8 mouse cellular contexts compared by ENCODE assay signal in the genomic region with DNA sequence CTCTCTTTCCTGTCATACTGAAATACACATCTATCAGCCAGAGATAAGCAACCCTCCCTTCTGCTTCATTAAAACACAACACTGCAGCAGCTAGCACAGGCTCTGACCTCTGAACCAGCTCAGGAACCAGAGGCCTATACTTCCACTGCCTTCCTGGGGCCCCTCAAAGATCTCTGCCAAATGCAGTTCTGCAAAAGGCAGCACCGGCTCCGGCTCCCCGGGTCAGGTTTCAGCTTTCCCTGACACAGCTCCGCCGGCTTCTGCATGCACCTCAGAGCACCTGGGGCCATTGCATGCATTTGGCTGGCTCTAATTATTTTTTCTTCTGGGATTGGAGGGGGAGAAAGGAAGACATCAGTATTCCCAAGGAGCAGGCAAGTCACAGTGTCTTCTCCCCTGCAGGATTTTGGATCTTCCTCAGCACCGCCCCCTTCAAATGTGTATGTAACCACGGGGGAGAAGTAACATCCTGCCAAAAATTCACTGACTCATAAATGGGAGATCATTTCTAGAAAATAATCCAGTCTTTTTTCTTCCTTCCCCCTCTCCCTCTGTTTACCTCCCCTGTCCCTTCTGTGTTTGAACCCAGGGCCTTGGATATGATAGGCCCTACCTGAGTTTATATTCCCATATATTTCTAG.
DNase-seq lines count a peak whose midpoint lies in the region; ATAC-seq and TF ChIP-seq lines count a peak whose summit lies in the region.

No protein-coding gene starts in this region.

- no peaks in the 10 kb centered on the region for H3K9me3 ChIP-seq in forebrain, embryonic 10.5 days
- no peaks in the 10 kb centered on the region for H3K9me3 ChIP-seq in forebrain, embryonic 15.5 days
- H3K9me3 ChIP-seq in lung, postnatal 0 days (ENCODE audit: low read length), result no peaks in the 10 kb centered on the region
- no peaks in the 10 kb centered on the region for H3K9me3 ChIP-seq in intestine, embryonic 15.5 days
- no peaks in the 10 kb centered on the region for H3K9me3 ChIP-seq in midbrain, embryonic 10.5 days (replicated peaks)
- H3K9me3 ChIP-seq in forebrain, embryonic 14.5 days (replicated peaks; ENCODE audit: control insufficient read depth, low read length), result no peaks in the 10 kb centered on the region

- peaks cover 50% of the 10 kb centered on the region for H3K4me1 ChIP-seq in forebrain, embryonic 10.5 days
- peaks cover 9% of the 10 kb centered on the region for H3K4me1 ChIP-seq in forebrain, embryonic 15.5 days
- no peaks in the 10 kb centered on the region; the same call in 1 of the 2 replicates for H3K4me1 ChIP-seq in lung, postnatal 0 days (ENCODE audit: insufficient read depth, low read depth, low read length)
- H3K4me1 ChIP-seq in lung, adult 2 months (ENCODE audit: control insufficient read depth, insufficient read depth, low read length), result peaks cover 7% of the 10 kb centered on the region; the same call in 1 of the 2 replicates
- peaks cover 29% of the 10 kb centered on the region for H3K4me1 ChIP-seq in intestine, embryonic 15.5 days (replicated peaks)
- peaks cover 38% of the 10 kb centered on the region for H3K4me1 ChIP-seq in midbrain, embryonic 10.5 days
- H3K4me1 ChIP-seq in forebrain, embryonic 14.5 days (ENCODE audit: control insufficient read depth, insufficient read depth, low read length), result peaks cover 4% of the 10 kb centered on the region; the same call in 1 of the 2 replicates

- no peak overlapping the region for H3K4me2 ChIP-seq in forebrain, embryonic 15.5 days (replicated peaks)
- H3K4me2 ChIP-seq in lung, postnatal 0 days (replicated peaks; ENCODE audit: low read depth, low read length), result no peak overlapping the region
- H3K4me2 ChIP-seq in intestine, embryonic 15.5 days (replicated peaks), result peak overlapping the region; percentile 12
- no peak overlapping the region for H3K4me2 ChIP-seq in forebrain, embryonic 14.5 days (ENCODE audit: low read length)

- whole genome bisulfite sequencing in forebrain, embryonic 10.5 days, result 25% methylated on average over 7 of the region's 7 CpGs
- 23% methylated on average over 7 of the region's 7 CpGs for WGBS in forebrain, embryonic 15.5 days
- WGBS in lung, postnatal 0 days, result 17% methylated on average over 7 of the region's 7 CpGs
- WGBS in lung, adult 2 months, result 42% methylated on average over 7 of the region's 7 CpGs
- 17% methylated on average over 7 of the region's 7 CpGs for WGBS in intestine, embryonic 15.5 days
- WGBS in midbrain, embryonic 10.5 days, result 31% methylated on average over 7 of the region's 7 CpGs
- WGBS in forebrain, embryonic 14.5 days, result 29% methylated on average over 7 of the region's 7 CpGs

- H3K27me3 ChIP-seq in forebrain, embryonic 10.5 days (ENCODE audit: poor library complexity, severe bottlenecking), result no peaks in the 10 kb centered on the region
- H3K27me3 ChIP-seq in forebrain, embryonic 15.5 days, result no peaks in the 10 kb centered on the region; the same call in 1 of the 2 replicates
- H3K27me3 ChIP-seq in lung, postnatal 0 days (replicated peaks; ENCODE audit: insufficient read depth, low read length), result no peaks in the 10 kb centered on the region
- H3K27me3 ChIP-seq in intestine, embryonic 15.5 days (replicated peaks), result no peaks in the 10 kb centered on the region
- no peaks in the 10 kb centered on the region for H3K27me3 ChIP-seq in midbrain, embryonic 10.5 days (ENCODE audit: low read depth, poor library complexity, severe bottlenecking)
- H3K27me3 ChIP-seq in forebrain, embryonic 14.5 days (replicated peaks; ENCODE audit: control insufficient read depth, insufficient read depth, low read length), result no peaks in the 10 kb centered on the region

- no peak overlapping the region for H3K9ac ChIP-seq in forebrain, embryonic 15.5 days (replicated peaks)
- H3K9ac ChIP-seq in lung, postnatal 0 days (replicated peaks; ENCODE audit: low read depth), result no peak overlapping the region
- H3K9ac ChIP-seq in intestine, embryonic 15.5 days, result no peak overlapping the region
- no peak overlapping the region for H3K9ac ChIP-seq in forebrain, embryonic 14.5 days (ENCODE audit: low read length)

- peak; percentile 48 for DNase-seq in forebrain, embryonic 10.5 days (ENCODE audit: extremely low spot score, low spot score)
- DNase-seq in lung, postnatal 0 days (ENCODE audit: low spot score), result peak; percentile 69
- no peak for DNase-seq in lung, adult 2 months
- DNase-seq in midbrain, embryonic 10.5 days (ENCODE audit: low spot score), result peak; percentile 53
- no peak for DNase-seq in thymus, postnatal 36 days
- DNase-seq in forebrain, embryonic 14.5 days (ENCODE audit: low spot score), result no peak

- no peak for TF ChIP-seq CTCF in lung, postnatal 0 days (IDR thresholded peaks at IDR 0.05)
- no peak for TF ChIP-seq CTCF in lung, adult 2 months (IDR thresholded peaks at IDR 0.05; ENCODE audit: insufficient read depth, low read length)

- no peak overlapping the region for H3K4me3 ChIP-seq in forebrain, embryonic 10.5 days
- H3K4me3 ChIP-seq in forebrain, embryonic 15.5 days, result no peak overlapping the region
- no peak overlapping the region for H3K4me3 ChIP-seq in lung, postnatal 0 days (ENCODE audit: low read depth, low read length)
- H3K4me3 ChIP-seq in lung, adult 2 months (replicated peaks; ENCODE audit: extremely low read depth, low read depth, low read length), result no peak overlapping the region
- H3K4me3 ChIP-seq in intestine, embryonic 15.5 days (replicated peaks), result no peak overlapping the region
- no peak overlapping the region for H3K4me3 ChIP-seq in midbrain, embryonic 10.5 days
- H3K4me3 ChIP-seq in forebrain, embryonic 14.5 days (ENCODE audit: low read depth, low read length), result no peak overlapping the region

- ATAC-seq in forebrain, embryonic 15.5 days (replicated peaks), result no peak
- peak; percentile 32; the same call in 1 of the 2 replicates for ATAC-seq in lung, postnatal 0 days
- peak; percentile 75 for ATAC-seq in intestine, embryonic 15.5 days
- no peak for ATAC-seq in forebrain, embryonic 14.5 days

- no peak for TF ChIP-seq EP300 in lung, postnatal 0 days (IDR thresholded peaks at IDR 0.05)

- TF ChIP-seq POLR2A in lung, adult 2 months (IDR thresholded peaks at IDR 0.05; ENCODE audit: borderline replicate concordance, extremely low read depth, low read depth, low read length), result no peak

- no peaks in the 10 kb centered on the region for H3K36me3 ChIP-seq in forebrain, embryonic 10.5 days (replicated peaks)
- no peaks in the 10 kb centered on the region for H3K36me3 ChIP-seq in forebrain, embryonic 15.5 days
- peaks cover 11% of the 10 kb centered on the region; the same call in 1 of the 2 replicates for H3K36me3 ChIP-seq in lung, postnatal 0 days (ENCODE audit: insufficient read depth, low read length)
- no peaks in the 10 kb centered on the region for H3K36me3 ChIP-seq in intestine, embryonic 15.5 days
- no peaks in the 10 kb centered on the region for H3K36me3 ChIP-seq in midbrain, embryonic 10.5 days
- H3K36me3 ChIP-seq in forebrain, embryonic 14.5 days (ENCODE audit: control insufficient read depth, insufficient read depth, low read length), result no peaks in the 10 kb centered on the region

- H3K27ac ChIP-seq in forebrain, embryonic 10.5 days, result peak overlapping the region; percentile 77
- no peak overlapping the region for H3K27ac ChIP-seq in forebrain, embryonic 15.5 days (replicated peaks)
- peak overlapping the region; percentile 54 for H3K27ac ChIP-seq in lung, postnatal 0 days (ENCODE audit: low read length)
- H3K27ac ChIP-seq in intestine, embryonic 15.5 days, result peak overlapping the region; percentile 75
- H3K27ac ChIP-seq in midbrain, embryonic 10.5 days (replicated peaks), result peak overlapping the region; percentile 50
- H3K27ac ChIP-seq in forebrain, embryonic 14.5 days (ENCODE audit: low read depth, low read length), result no peak overlapping the region

Comparison
In these comparisons a context has a peak if more than half of its experiments do, and no peak if none do; other contexts are left out.
1. DNase-seq: peak in forebrain, embryonic 10.5 days (single experiment), lung, postnatal 0 days (single experiment) and midbrain, embryonic 10.5 days (single experiment); none in lung, adult 2 months (single experiment), thymus, postnatal 36 days (0 of 2) and forebrain, embryonic 14.5 days (single experiment).
2. H3K27ac ChIP-seq: peak in forebrain, embryonic 10.5 days (single experiment), lung, postnatal 0 days (single experiment), intestine, embryonic 15.5 days (single experiment) and midbrain, embryonic 10.5 days (single experiment); none in forebrain, embryonic 15.5 days (single experiment) and forebrain, embryonic 14.5 days (single experiment).
3. ATAC-seq: peak in lung, postnatal 0 days (single experiment) and intestine, embryonic 15.5 days (single experiment); none in forebrain, embryonic 15.5 days (single experiment) and forebrain, embryonic 14.5 days (single experiment).